Mouse (Mus musculus) lung, postnatal 0 days (tissue): ENCODE measurements around the gene Plekhb2.

Source experiments
- CTCF ChIP-seq: IDR thresholded peaks from 2 replicates; pipeline ENCODE4 v1.5.1; 2016; ENCODE audit warnings: antibody characterized with exemption, mild to moderate bottlenecking
- EP300 ChIP-seq: IDR thresholded peaks from 2 replicates; pipeline ENCODE4 v1.6.1; 2016; ENCODE audit warnings: antibody characterized with exemption, mild to moderate bottlenecking, control low read depth

DNA sequence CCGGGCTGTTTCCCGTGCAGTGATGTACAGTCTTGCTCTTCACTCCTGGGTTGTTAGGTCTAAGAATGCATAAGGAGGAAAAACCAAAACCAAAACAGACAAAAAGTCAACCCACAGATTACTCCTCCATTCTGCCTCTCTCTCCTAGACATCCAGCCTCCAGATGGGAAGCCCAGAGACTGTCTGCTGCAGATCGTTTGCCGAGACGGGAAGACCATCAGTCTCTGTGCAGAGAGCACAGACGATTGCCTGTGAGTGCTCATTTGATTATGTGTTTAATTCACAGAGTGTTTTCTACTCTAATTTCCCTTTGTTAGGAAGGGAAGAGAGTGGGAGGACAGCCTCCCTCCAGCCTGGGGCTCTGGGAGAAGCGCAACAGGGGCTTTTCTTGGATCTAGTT lies 13.5 kb downstream of the Plekhb2 start:
- no peak for TF ChIP-seq CTCF
- no peak for TF ChIP-seq EP300
